Mouse (Mus musculus) T-cell, adult 2 months (primary cell): ENCODE results near the gene Eif6.
A peak's percentile ranks its signal among the peaks of the same experiment; 100 is the strongest.

ENCODE experiments used
- DNase-seq: peaks from one replicate; pipeline ENCODE4 v3.0.0; 2022; ENCODE audit warnings: low spot score

The Eif6 gene

DNA sequence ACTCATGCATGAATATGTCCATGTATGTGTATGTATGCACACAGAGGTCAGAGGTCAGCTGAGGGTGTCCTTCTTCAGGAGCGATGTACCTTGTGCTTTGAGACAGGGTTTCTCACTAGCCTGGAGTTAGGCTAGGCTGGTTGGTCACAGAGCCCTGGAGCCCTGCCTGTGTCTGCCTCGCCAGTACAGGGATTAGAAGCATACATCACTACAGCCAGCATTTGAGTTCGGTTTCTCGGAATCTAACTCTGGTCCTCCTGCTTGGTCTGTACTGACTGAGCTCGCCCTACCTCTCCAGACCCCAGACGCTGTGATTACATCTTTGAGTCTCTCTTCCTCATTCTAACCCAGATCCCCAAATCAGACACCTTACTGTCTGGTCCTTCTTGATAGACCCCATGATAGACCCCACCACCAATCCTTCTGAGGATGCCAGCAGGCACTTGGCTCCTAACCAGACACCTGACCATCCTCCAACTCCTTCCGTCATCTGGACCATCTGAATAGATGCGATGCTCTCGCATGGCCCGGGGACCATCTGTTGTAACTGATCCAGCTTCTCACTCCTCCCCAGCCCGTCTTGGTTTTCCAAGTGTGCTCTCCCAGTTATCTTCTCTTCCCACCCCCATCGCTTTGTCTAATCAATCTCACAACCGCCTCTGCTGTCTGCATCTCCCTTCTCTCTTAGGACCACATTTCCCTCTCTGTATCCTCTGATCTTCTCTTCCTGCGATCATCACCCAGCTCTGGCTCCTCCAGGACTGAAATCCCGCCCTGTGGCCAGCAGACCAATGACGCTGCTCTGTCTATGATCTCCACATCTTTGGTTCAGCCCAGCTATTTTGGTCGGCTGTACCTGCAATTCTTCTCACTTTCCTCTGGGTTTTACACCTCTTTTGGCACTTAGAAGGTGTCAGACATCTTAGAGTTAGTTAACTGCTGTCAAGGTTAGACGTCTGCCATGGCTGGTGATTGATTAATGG is 38.5 kb downstream of the Eif6 start:
- no peak for DNase-seq

DNA sequence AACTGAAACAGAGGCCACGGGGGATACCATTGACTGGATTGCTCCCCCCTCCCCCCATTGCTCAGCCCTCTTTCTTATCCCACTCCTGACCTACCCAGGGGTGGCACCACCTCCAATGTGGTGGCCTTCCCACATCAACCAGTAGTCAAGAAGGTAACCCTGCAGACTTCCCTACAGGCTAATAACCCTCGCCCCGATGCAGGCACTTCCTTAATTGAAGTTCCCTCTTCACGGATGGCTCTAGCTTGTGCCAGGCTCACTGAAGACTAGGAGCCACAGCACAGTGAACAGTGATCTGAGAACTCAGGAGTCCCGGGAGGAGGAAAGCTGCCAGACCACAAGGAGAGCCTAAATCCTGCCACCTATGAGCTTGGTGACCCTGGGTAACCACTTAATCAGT is 39.8 kb downstream of the Eif6 start:
- no peak for DNase-seq

- no peak for DNase-seq
These were observed 42.2 kb downstream of the Eif6 start for GRCm38 (mm10) chr2:155784534-155784933.

- DNase-seq: no peak
These were observed 47.2 kb downstream of the Eif6 start for GRCm38 (mm10) chr2:155779506-155779905.

GRCm38 (mm10) chr2:155779066-155779465 is 47.7 kb downstream of the Eif6 start:
- no peak for DNase-seq

DNA sequence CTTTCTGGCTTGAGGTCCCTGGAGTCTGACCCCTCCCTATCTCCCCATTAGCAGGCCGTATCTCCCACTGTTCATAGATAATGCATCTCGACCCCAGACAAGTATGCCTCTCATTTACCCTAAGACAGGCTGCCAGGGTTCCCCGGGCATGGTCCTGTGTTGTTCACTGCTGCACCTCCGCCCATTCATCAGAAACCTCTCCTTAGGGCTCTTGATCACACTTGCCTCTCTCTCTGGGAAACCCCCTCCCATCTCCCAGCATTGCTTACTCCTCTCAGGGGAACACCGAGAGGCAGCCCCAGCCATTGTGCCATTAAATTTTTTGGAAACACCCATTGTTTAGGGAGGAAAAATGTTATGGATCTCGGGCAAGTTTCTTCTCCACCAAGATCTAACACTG is 48.7 kb downstream of the Eif6 start:
- no peak for DNase-seq

DNA sequence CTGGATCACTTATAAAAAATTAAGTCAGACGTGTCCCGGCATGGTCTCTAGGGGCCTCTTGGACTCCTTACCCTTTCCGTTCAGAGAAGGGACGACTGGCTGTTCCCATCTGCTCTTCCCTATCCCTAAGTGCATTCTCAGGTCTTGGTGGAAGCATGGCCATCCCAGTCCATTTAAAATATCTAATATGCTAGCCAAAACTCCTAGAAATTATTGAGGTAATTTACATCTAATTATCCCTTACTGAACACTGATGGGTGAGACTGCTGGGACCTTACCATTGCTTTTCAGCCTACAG is 49.1 kb downstream of the Eif6 start:
- DNase-seq: no peak

DNA sequence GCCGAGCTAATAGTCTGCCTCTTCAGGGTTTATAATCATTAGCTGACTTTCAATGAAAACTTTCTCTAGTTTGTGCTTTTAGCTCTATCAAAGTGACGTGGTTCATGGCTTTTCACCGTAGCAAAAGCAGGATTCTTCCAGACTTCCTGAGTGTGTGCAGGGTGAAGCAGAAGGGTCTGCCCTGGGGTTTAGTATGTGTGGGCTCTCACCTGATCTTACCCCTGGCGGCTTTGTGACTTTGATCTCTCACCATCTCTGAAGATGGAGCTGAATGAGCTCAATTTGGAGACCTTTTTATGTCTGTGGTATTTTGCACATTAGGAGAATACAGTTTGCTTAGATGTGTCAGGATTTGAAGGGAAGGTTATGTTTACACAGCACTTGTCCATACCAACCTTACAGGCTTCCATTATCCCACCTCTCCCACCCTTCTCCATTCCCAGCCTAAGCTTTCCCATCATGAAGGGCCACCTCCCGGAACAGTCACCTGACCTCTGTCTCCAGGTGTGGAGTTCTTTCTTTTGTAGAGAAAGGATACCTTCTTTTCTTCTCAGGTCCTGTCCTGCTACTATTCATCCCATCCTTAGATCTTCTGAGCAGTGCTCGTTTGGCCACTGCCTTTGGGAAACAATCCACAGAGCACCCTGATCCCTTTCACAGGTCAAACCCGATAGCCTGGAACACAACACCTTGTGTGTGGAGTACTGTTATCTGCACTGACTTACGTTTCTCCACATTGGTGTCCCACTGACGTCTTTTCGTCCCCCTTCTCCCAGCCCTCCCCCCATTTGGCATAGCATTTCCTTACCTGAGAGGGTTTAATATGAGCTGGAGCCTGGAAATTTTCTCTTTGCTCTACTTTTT is 49.7 kb downstream of the Eif6 start:
- no peak for DNase-seq

GRCm38 (mm10) chr2:155775685-155776263 is 51.0 kb downstream of the Eif6 start:
- peak; percentile 9 for DNase-seq

DNA sequence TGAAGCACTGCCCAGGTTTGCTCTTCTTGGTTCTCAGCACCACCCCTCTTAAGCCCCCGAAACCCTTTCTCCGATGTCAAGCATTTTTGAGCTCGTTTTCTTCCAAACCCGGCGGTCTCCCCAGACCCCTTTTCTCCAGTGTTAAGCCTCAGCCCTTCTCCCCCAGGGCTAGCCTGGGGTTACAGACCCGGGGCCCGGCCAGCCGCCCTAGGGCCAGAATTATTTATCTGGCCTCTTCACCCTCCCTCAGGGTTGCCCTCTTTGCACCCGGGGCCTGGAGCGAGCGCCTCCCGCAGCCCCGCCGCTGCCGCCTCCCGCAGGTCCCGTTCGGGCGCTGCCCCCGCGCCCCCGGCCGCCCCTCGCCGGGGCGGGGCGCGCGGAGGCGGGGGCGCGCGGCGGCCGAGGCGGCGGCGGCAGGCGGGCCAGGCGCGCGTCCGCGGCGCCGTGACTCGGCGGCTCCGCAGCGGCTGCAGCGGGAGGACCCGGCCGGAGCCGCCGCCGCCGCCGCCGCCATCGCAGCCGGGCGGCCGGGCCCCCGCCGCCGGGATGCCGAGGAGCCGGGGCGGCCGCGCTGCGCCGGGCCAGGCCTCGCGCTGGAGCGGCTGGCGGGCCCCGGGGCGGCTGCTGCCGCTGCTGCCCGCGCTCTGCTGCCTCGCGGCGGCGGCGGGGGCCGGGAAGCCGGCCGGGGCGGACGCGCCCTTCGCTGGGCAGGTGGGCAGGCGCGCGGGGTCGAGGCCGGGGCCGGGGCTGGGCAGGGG is 51.6 kb downstream of the Eif6 start, which contains the start of gene Mmp24:
Gene Mmp24, plus strand, starts transcription at position 416 of the 758 bp plus-strand sequence.
- no peak for DNase-seq

DNA sequence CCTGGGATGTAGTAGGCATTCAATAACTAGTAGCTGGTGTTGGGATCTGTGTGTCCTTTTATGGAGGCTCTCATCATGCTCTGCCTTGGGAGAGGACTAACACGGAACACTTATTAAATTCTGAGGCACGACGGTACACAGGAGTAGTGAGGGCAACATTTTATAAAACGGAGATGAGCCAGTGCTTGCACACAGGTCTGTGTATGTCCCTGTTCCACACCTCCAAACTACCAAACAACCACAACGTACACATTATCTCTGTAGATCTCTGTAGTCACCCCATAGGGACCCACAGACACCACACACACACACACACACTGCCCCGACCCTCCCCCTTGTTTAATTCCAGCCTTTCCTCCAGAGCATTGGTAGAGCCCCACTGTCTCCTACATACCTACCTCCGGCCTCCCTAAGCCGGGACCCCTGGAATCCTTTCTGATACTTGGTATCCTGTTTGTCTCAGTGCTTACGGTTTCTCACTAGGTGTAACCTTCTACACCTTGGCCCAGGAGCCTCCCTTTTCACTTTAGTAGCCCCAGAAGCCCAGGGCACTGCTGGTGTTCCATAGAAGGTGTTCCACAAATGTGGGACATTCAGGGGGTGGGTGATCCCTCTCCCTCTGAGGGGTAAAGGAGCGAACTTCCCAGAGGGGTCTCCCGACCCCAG is 52.3 kb downstream of the Eif6 start:
- DNase-seq: no peak

- DNase-seq: no peak
These were observed 53.1 kb downstream of the Eif6 start for GRCm38 (mm10) chr2:155773664-155774063.
